Mouse (Mus musculus) ES-E14 (cell line): ENCODE results near the gene Ttll3.

ENCODE experiments used
- CHD2 ChIP-seq: IDR thresholded peaks from 2 replicates; pipeline ENCODE4 v1.6.1; 2014; ENCODE audit warnings: mild to moderate bottlenecking, low read depth, low read length, inconsistent platforms
- HCFC1 ChIP-seq: IDR thresholded peaks from 2 replicates; pipeline ENCODE4 v1.6.1; 2012; ENCODE audit warnings: low read length, inconsistent platforms, borderline replicate concordance; ENCODE audit not compliant: insufficient read depth
- MAFK ChIP-seq: IDR thresholded peaks from 2 replicates; pipeline ENCODE4 v1.6.1; 2014; ENCODE audit warnings: mild to moderate bottlenecking, low read depth, low read length, inconsistent platforms; ENCODE audit not compliant: insufficient read depth
- ZC3H11A ChIP-seq: IDR thresholded peaks from 2 replicates; pipeline ENCODE4 v1.6.1; 2012; ENCODE audit warnings: low read depth, mild to moderate bottlenecking, inconsistent platforms, low read length, borderline replicate concordance
- ZNF384 ChIP-seq: IDR thresholded peaks from 2 replicates; pipeline ENCODE4 v1.6.1; 2012; ENCODE audit warnings: low read depth, low read length, inconsistent platforms

- TF ChIP-seq HCFC1 = no peak
- TF ChIP-seq ZNF384 = no peak
- TF ChIP-seq CHD2 = no peak
- TF ChIP-seq ZC3H11A = no peak; the same call in 1 of the 2 replicates
- no peak for TF ChIP-seq MAFK
Measured at GRCm38 (mm10) chr6:113427397-113427796, 38.3 kb downstream of the Ttll3 start.
